34 mouse cellular contexts compared by ENCODE assay signal in genomic region chr1:191092050-191092449, GRCm38 (mm10). TPM values are rescaled to one million over a fixed set of nuclear protein-coding genes. Genes with fewer than 3 reads are reported as not detected.
DNase-seq lines count a peak whose midpoint lies in the region; ATAC-seq and TF ChIP-seq lines count a peak whose summit lies in the region.
"Had no signal": no experiment of that assay in that cellular context is flagged by ENCODE, and none has a peak within 500 bp of the region (broad histone marks: within the 10 kb centered on the region; RNA-seq: fewer than 3 reads in every experiment).

No protein-coding gene starts in this region.

- no peak for TF ChIP-seq EP300 in liver, postnatal 0 days (IDR thresholded peaks at IDR 0.05; ENCODE audit: low read depth)

- no peak for TF ChIP-seq CTCF in liver, postnatal 0 days (IDR thresholded peaks at IDR 0.05; ENCODE audit: low read depth)
- TF ChIP-seq CTCF in spleen, adult 2 months (IDR thresholded peaks at IDR 0.05; ENCODE audit: extremely low read depth, insufficient read depth, insufficient read length, insufficient replicate concordance), result no peak

- peaks cover 3% of the 10 kb centered on the region; the same call in 1 of the 2 replicates for H3K27me3 ChIP-seq in liver, postnatal 0 days (ENCODE audit: insufficient read depth, low read length)
- H3K27me3 ChIP-seq in spleen, adult 2 months (ENCODE audit: control insufficient read depth, insufficient read depth, low read length), result no peaks in the 10 kb centered on the region
- H3K27me3 ChIP-seq: heart, embryonic 15.5 days; lung, embryonic 15.5 days had no signal

- 0 out of 2 replicates have a peak, but pooled peaks have one; percentile 31 for ATAC-seq in liver, postnatal 0 days
- ATAC-seq: forebrain, embryonic 13.5 days; midbrain, embryonic 16.5 days had no signal

- H3K4me2 ChIP-seq in liver, postnatal 0 days (ENCODE audit: low read depth, low read length), result no peak overlapping the region
- H3K4me2 ChIP-seq: forebrain, embryonic 13.5 days; heart, embryonic 15.5 days; hindbrain, embryonic 14.5 days; limb, embryonic 12.5 days; liver, embryonic 13.5 days; lung, embryonic 15.5 days had no signal

- H3K9ac ChIP-seq in liver, postnatal 0 days (replicated peaks), result no peak overlapping the region
- H3K9ac ChIP-seq: forebrain, embryonic 13.5 days; heart, embryonic 15.5 days; hindbrain, embryonic 14.5 days; limb, embryonic 12.5 days; liver, embryonic 13.5 days; lung, embryonic 15.5 days had no signal

- H3K36me3 ChIP-seq in liver, postnatal 0 days (replicated peaks; ENCODE audit: insufficient read depth, low read length), result no peaks in the 10 kb centered on the region
- no peaks in the 10 kb centered on the region for H3K36me3 ChIP-seq in spleen, adult 2 months (ENCODE audit: control insufficient read depth, insufficient read depth, low read length)
- H3K36me3 ChIP-seq: heart, embryonic 10.5 days; heart, embryonic 15.5 days; limb, embryonic 12.5 days; liver, embryonic 13.5 days; lung, embryonic 15.5 days had no signal

- no peaks in the 10 kb centered on the region for H3K9me3 ChIP-seq in liver, postnatal 0 days (ENCODE audit: low read length)
- H3K9me3 ChIP-seq: forebrain, embryonic 13.5 days; G1E; heart, embryonic 10.5 days; heart, embryonic 15.5 days; limb, embryonic 12.5 days; liver, embryonic 13.5 days; lung, embryonic 15.5 days had no signal

- H3K4me1 ChIP-seq in liver, postnatal 0 days (ENCODE audit: insufficient read depth), result no peaks in the 10 kb centered on the region
- no peaks in the 10 kb centered on the region for H3K4me1 ChIP-seq in spleen, adult 2 months (ENCODE audit: control insufficient read depth, insufficient read depth, insufficient read length)
- H3K4me1 ChIP-seq: forebrain, embryonic 13.5 days had no signal

- DNase-seq in adrenal gland, postnatal 36 days, result peak; percentile 21 to 31
- DNase-seq in adrenal gland, postnatal 10 days, result no peak
- peak; percentile 23 for DNase-seq in kidney, adult 9 months
- no peak for DNase-seq in kidney, adult 8-10 months
- DNase-seq in liver, postnatal 0 days, result no peak
- no peak for DNase-seq in liver
- DNase-seq in spleen, adult 2 months (ENCODE audit: low read depth in 1 of 2, low spot score in 2 of 2), result no peak
- DNase-seq in spleen, postnatal 10 days (ENCODE audit: low spot score in 2 of 2), result no peak
- DNase-seq: adrenal gland, postnatal 25 days; cerebellum, adult 2 months; cerebellum, postnatal 25 days; gastrocnemius, postnatal 14 days; liver, embryonic 13.5 days; right cerebral cortex, postnatal 25 days; thymus, adult 18-20 months; thymus, postnatal 36 days had no signal

- 0 out of 2 replicates have a peak overlapping the region, but pooled peaks have one; percentile 35 for H3K27ac ChIP-seq in liver, postnatal 0 days (ENCODE audit: low read depth)
- peak overlapping the region; percentile 7; the same call in 1 of the 2 replicates for H3K27ac ChIP-seq in spleen, adult 2 months (ENCODE audit: insufficient read depth, low read length)
- H3K27ac ChIP-seq: forebrain, embryonic 13.5 days; heart, embryonic 10.5 days; heart, embryonic 15.5 days; hindbrain, embryonic 14.5 days; layer of hippocampus, adult 2 months; left cerebral cortex, adult 2 months; limb, embryonic 12.5 days; liver, embryonic 13.5 days; lung, embryonic 15.5 days; stomach, postnatal 0 days had no signal

- 64% methylated on average over 8 of the region's 8 CpGs for WGBS in liver, postnatal 0 days (ENCODE audit: insufficient replicate concordance)
- 84% methylated on average over 8 of the region's 8 CpGs for WGBS in spleen, adult 2 months

- TF ChIP-seq POLR2A in spleen, adult 2 months (IDR thresholded peaks at IDR 0.05; ENCODE audit: low read depth, low read length), result no peak

- H3K4me3 ChIP-seq in liver, postnatal 0 days (ENCODE audit: low read depth, low read length), result no peak overlapping the region
- no peak overlapping the region for H3K4me3 ChIP-seq in spleen, adult 2 months (ENCODE audit: extremely low read depth, insufficient read depth, insufficient read length)
- H3K4me3 ChIP-seq: forebrain, embryonic 13.5 days; heart, embryonic 10.5 days; heart, embryonic 15.5 days; layer of hippocampus, adult 2 months; left cerebral cortex, adult 2 months; limb, embryonic 12.5 days; liver, embryonic 13.5 days; lung, embryonic 15.5 days had no signal

RNA-seq across cellular contexts. Expression of gene Batf3, which starts 5.6 kb away (rescaled TPM):
- total RNA-seq in adrenal gland, postnatal 36 days (2021), result 1 to 10 TPM; 1.4 to 9.6 TPM
- total RNA-seq in adrenal gland, postnatal 10 days (2021), result 1 to 10 TPM; 1.6 to 1.8 TPM
- 1.6 and 2.2 TPM in 2 replicates for polyA plus RNA-seq in liver, postnatal 0 days (2015; fragmentation: Nextera tagmentation; extraction: Ambion mirVana)
- 22.7 and 30.7 TPM in 2 replicates for polyA plus RNA-seq in spleen, adult 2 months (2012; rRNA removed)
- total RNA-seq: granulocyte monocyte progenitor cell, adult 5-6 weeks; hematopoietic stem cell, adult 5-6 weeks; layer of hippocampus, postnatal 14 days had no signal

RNA-seq across cellular contexts. Expression of gene Nsl1, which starts 29.2 kb away (rescaled TPM):
- 1 to 10 TPM in 1 of 2 experiments, under 1 TPM in 1; 0.95 to 1.6 TPM for total RNA-seq in adrenal gland, postnatal 36 days (2021)
- 1 to 10 TPM; 3.5 to 5.1 TPM for total RNA-seq in adrenal gland, postnatal 10 days (2021)
- polyA plus RNA-seq in liver, postnatal 0 days (2015; fragmentation: Nextera tagmentation; extraction: Ambion mirVana), result 5.2 and 5.7 TPM in 2 replicates
- polyA plus RNA-seq in spleen, adult 2 months (2012; rRNA removed), result 1.4 and 3.5 TPM in 2 replicates

RNA-seq across cellular contexts. Expression of gene Tatdn3, which starts 29.3 kb away (rescaled TPM):
- total RNA-seq in adrenal gland, postnatal 36 days (2021), result 10 to 100 TPM; 13.0 to 20.0 TPM
- 10 to 100 TPM; 20.4 to 34.7 TPM for total RNA-seq in adrenal gland, postnatal 10 days (2021)
- polyA plus RNA-seq in liver, postnatal 0 days (2015; fragmentation: Nextera tagmentation; extraction: Ambion mirVana), result 6.0 and 6.5 TPM in 2 replicates
- polyA plus RNA-seq in spleen, adult 2 months (2012; rRNA removed), result 2.2 and 2.6 TPM in 2 replicates

RNA-seq across cellular contexts. Expression of gene Spata45, which starts 55.6 kb away (rescaled TPM):
- not detected for total RNA-seq in adrenal gland, postnatal 36 days (2021)
- total RNA-seq in adrenal gland, postnatal 10 days (2021), result not detected
- 0.49 TPM in 1 of 2 replicates, not detected in the other for polyA plus RNA-seq in liver, postnatal 0 days (2015; fragmentation: Nextera tagmentation; extraction: Ambion mirVana)
- polyA plus RNA-seq in spleen, adult 2 months (2012; rRNA removed), result not detected in 2 replicates
- total RNA-seq: adrenal gland, postnatal 25 days; G1E; gastrocnemius, postnatal 14 days; granulocyte monocyte progenitor cell, adult 5-6 weeks; hematopoietic stem cell, adult 5-6 weeks; layer of hippocampus, adult 2 months; layer of hippocampus, postnatal 14 days; left cerebral cortex, adult 2 months; left cerebral cortex, postnatal 25 days; neutrophil, adult 5-6 weeks had no signal
- polyA plus RNA-seq: cerebellum, adult 2 months; embryonic facial prominence, embryonic 11.5 days; forebrain, embryonic 13.5 days; G1E; heart, embryonic 10.5 days; heart, embryonic 15.5 days; hindbrain, embryonic 14.5 days; limb, embryonic 12.5 days; liver, embryonic 13.5 days; lung, embryonic 15.5 days; midbrain, embryonic 16.5 days; neural tube, embryonic 11.5 days; stomach, postnatal 0 days had no signal

Comparison
In these comparisons a context has a peak if more than half of its experiments do, and no peak if none do; other contexts are left out.
1. DNase-seq: peak in adrenal gland, postnatal 36 days (2 of 2) and kidney, adult 9 months (single experiment); none in adrenal gland, postnatal 10 days (single experiment), kidney, adult 8-10 months (0 of 2), liver, postnatal 0 days (single experiment), liver (single experiment), spleen, adult 2 months (0 of 2) and spleen, postnatal 10 days (0 of 2).